Mouse (Mus musculus) hindbrain, embryonic 11.5 days (tissue): ENCODE data around the gene Sgcb. TPM values are rescaled to one million over a fixed set of nuclear protein-coding genes. Genes with fewer than 3 reads are reported as not detected.

Experiments used
- ATAC-seq: fragments of 200-750 bp; cut with Nextera tagmentation; 2 replicates; pipeline ENCODE4 v1.8.0; 2017; ENCODE audit warnings: mild to moderate bottlenecking, moderate TSS enrichment, moderate library complexity; ENCODE audit not compliant: low FRiP score
- DNase-seq: peaks from one replicate; pipeline ENCODE4 v3.0.0-alpha.2; 2015; ENCODE audit warnings: low spot score
- H3K27ac ChIP-seq: fragments of 300-500 bp; sonication (generic); 2 replicates; pipeline ENCODE4 v1.5.1; 2014; ENCODE audit warnings: mild to moderate bottlenecking, low read depth, low read length
- H3K27me3 ChIP-seq: fragments of 300-500 bp; sonication (generic); 2 replicates; pipeline ENCODE4 v1.6.1; 2014; ENCODE audit warnings: mild to moderate bottlenecking, low read length, moderate library complexity, mixed read lengths; ENCODE audit not compliant: control insufficient read depth, insufficient read depth
- H3K36me3 ChIP-seq: fragments of 300-500 bp; sonication (generic); 2 replicates; pipeline ENCODE4 v1.6.1; 2014; ENCODE audit warnings: mild to moderate bottlenecking, low read length, moderate library complexity, mixed read lengths; ENCODE audit not compliant: control insufficient read depth, insufficient read depth
- H3K4me1 ChIP-seq: fragments of 300-500 bp; sonication (generic); replicated peaks from 2 replicates; pipeline ENCODE4 v1.6.1; 2014; ENCODE audit warnings: low read length, mixed read lengths; ENCODE audit not compliant: control insufficient read depth, insufficient read depth
- H3K4me2 ChIP-seq: fragments of 300-500 bp; sonication (generic); replicated peaks from 2 replicates; pipeline ENCODE4 v1.6.1; 2014; ENCODE audit warnings: mild to moderate bottlenecking, low read depth, low read length
- H3K4me3 ChIP-seq: fragments of 300-500 bp; sonication (generic); 2 replicates; pipeline ENCODE4 v1.5.1; 2014; ENCODE audit warnings: low read depth, low read length
- H3K9ac ChIP-seq: fragments of 300-500 bp; sonication (generic); 2 replicates; pipeline ENCODE4 v1.6.1; 2014; ENCODE audit warnings: low read depth, low read length
- H3K9me3 ChIP-seq: fragments of 300-500 bp; sonication (generic); 2 replicates; pipeline ENCODE4 v1.6.1; 2016; ENCODE audit warnings: low read length; ENCODE audit not compliant: control insufficient read depth
- WGBS: fragments of 180-500 bp; shearing (Covaris S2); extraction: QIAGEN DNeasy Blood & Tissue Kit; methylation state at CpG from one replicate; pipeline ENCODE4 v1.1.7; 2014; 5-methylcytosine and 5-hydroxymethylcytosine counted together
- polyA plus RNA-seq: library from polyadenylated mRNA; unstranded; fragments of >200 nt; fragmentation: Nextera tagmentation; extraction: Ambion mirVana; gene quantifications from 2 replicates; pipeline ENCODE4 v1.2.1, GENCODE M21; 2014

Gene Sgcb
- polyA plus RNA-seq, 1 experiment from 2014 or later = 26.3 TPM

GRCm38 (mm10) chr5:73626842-73627241 lies 20.7 kb downstream of the Sgcb start:
- no peak overlapping the region for H3K27ac ChIP-seq
- ATAC-seq = no peak
- no peak overlapping the region for H3K9ac ChIP-seq
- no peak overlapping the region for H3K4me3 ChIP-seq
- no peaks in the 10 kb centered on the region for H3K36me3 ChIP-seq
- no peak overlapping the region for H3K4me2 ChIP-seq
- 91% methylated on average over 7 of the region's 7 CpGs for WGBS
- H3K27me3 ChIP-seq = no peaks in the 10 kb centered on the region
- H3K4me1 ChIP-seq = no peaks in the 10 kb centered on the region
- H3K9me3 ChIP-seq = no peaks in the 10 kb centered on the region
- DNase-seq = no peak

- WGBS = 80% methylated on average over 1 of the region's 1 CpGs
Observed at GRCm38 (mm10) chr5:73625505-73625904, 22.1 kb downstream of the Sgcb start.

GRCm38 (mm10) chr5:73618969-73619368 lies 28.6 kb downstream of the Sgcb start:
- WGBS = 79% methylated on average over 1 of the region's 1 CpGs
- DNase-seq = no peak
- Histone ChIP-seq H3K4me3 (no peak overlapping the region), H3K27ac (no peak overlapping the region), H3K4me2 (no peak overlapping the region), H3K36me3 (no peaks in the 10 kb centered on the region), H3K27me3 (no peaks in the 10 kb centered on the region), H3K9me3 (no peaks in the 10 kb centered on the region), H3K4me1 (no peaks in the 10 kb centered on the region), H3K9ac (no peak overlapping the region)
- ATAC-seq = no peak

More at GRCm38 (mm10) chr5:73625505-73625904, 22.1 kb downstream of the Sgcb start:
- H3K27me3 ChIP-seq = no peaks in the 10 kb centered on the region
- no peak for ATAC-seq
- no peaks in the 10 kb centered on the region for H3K4me1 ChIP-seq
- H3K4me2 ChIP-seq = no peak overlapping the region
- H3K9me3 ChIP-seq = no peaks in the 10 kb centered on the region
- H3K4me3 ChIP-seq = no peak overlapping the region
- DNase-seq = no peak
- H3K9ac ChIP-seq = no peak overlapping the region
- no peak overlapping the region for H3K27ac ChIP-seq
- H3K36me3 ChIP-seq = no peaks in the 10 kb centered on the region

GRCm38 (mm10) chr5:73615211-73615610 lies 32.4 kb downstream of the Sgcb start:
- H3K36me3 ChIP-seq = no peaks in the 10 kb centered on the region
- no peak overlapping the region for H3K4me3 ChIP-seq
- no peak overlapping the region for H3K27ac ChIP-seq
- no peaks in the 10 kb centered on the region for H3K9me3 ChIP-seq
- H3K9ac ChIP-seq = no peak overlapping the region
- no peak overlapping the region for H3K4me2 ChIP-seq
- no peak for ATAC-seq
- H3K27me3 ChIP-seq = no peaks in the 10 kb centered on the region
- no peaks in the 10 kb centered on the region for H3K4me1 ChIP-seq
- DNase-seq = no peak
- 87% methylated on average over 7 of the region's 7 CpGs for WGBS

- no peak overlapping the region for H3K4me3 ChIP-seq
- WGBS = 92% methylated on average over 8 of the region's 8 CpGs
- H3K4me2 ChIP-seq = no peak overlapping the region
- no peak for ATAC-seq
- DNase-seq = no peak
- no peak overlapping the region for H3K27ac ChIP-seq
- H3K36me3 ChIP-seq = no peaks in the 10 kb centered on the region
- no peaks in the 10 kb centered on the region for H3K4me1 ChIP-seq
- no peaks in the 10 kb centered on the region for H3K27me3 ChIP-seq
- H3K9me3 ChIP-seq = no peaks in the 10 kb centered on the region
- H3K9ac ChIP-seq = no peak overlapping the region
Observed at GRCm38 (mm10) chr5:73613296-73613695, 34.3 kb downstream of the Sgcb start.

- no peaks in the 10 kb centered on the region for H3K4me1 ChIP-seq
- H3K9ac ChIP-seq = no peak overlapping the region
- DNase-seq = no peak
- H3K36me3 ChIP-seq = no peaks in the 10 kb centered on the region
- H3K27me3 ChIP-seq = no peaks in the 10 kb centered on the region
- H3K27ac ChIP-seq = no peak overlapping the region
- WGBS = 95% methylated on average over 4 of the region's 4 CpGs
- H3K4me2 ChIP-seq = no peak overlapping the region
- no peak for ATAC-seq
- H3K9me3 ChIP-seq = no peaks in the 10 kb centered on the region
- no peak overlapping the region for H3K4me3 ChIP-seq
Observed at GRCm38 (mm10) chr5:73611071-73611470, 36.5 kb downstream of the Sgcb start.

- Histone ChIP-seq H3K36me3 (no peaks in the 10 kb centered on the region), H3K27me3 (no peaks in the 10 kb centered on the region), H3K9ac (no peak overlapping the region), H3K27ac (no peak overlapping the region), H3K4me3 (no peak overlapping the region), H3K4me1 (no peaks in the 10 kb centered on the region), H3K9me3 (no peaks in the 10 kb centered on the region), H3K4me2 (no peak overlapping the region)
- 93% methylated on average over 6 of the region's 6 CpGs for WGBS
- no peak for DNase-seq
- no peak for ATAC-seq
Observed at GRCm38 (mm10) chr5:73604964-73605363, 42.6 kb downstream of the Sgcb start.

GRCm38 (mm10) chr5:73604542-73604941 lies 43.0 kb downstream of the Sgcb start:
- no peak for DNase-seq
- Histone ChIP-seq H3K9ac (no peak overlapping the region), H3K4me1 (no peaks in the 10 kb centered on the region), H3K4me2 (no peak overlapping the region), H3K36me3 (no peaks in the 10 kb centered on the region), H3K9me3 (no peaks in the 10 kb centered on the region), H3K4me3 (no peak overlapping the region), H3K27me3 (no peaks in the 10 kb centered on the region), H3K27ac (no peak overlapping the region)
- no peak for ATAC-seq
- WGBS = 83% methylated on average over 6 of the region's 6 CpGs

GRCm38 (mm10) chr5:73602865-73603264 lies 44.7 kb downstream of the Sgcb start:
- Histone ChIP-seq H3K9me3 (no peaks in the 10 kb centered on the region), H3K9ac (no peak overlapping the region), H3K4me2 (no peak overlapping the region), H3K36me3 (no peaks in the 10 kb centered on the region), H3K27me3 (no peaks in the 10 kb centered on the region), H3K4me3 (no peak overlapping the region), H3K27ac (no peak overlapping the region), H3K4me1 (peaks cover 2% of the 10 kb centered on the region)
- ATAC-seq (no peak), DNase-seq (no peak)
- WGBS = 88% methylated on average over 3 of the region's 3 CpGs
